ENCODE assay signal across 26 mouse cellular contexts in the genomic region with DNA sequence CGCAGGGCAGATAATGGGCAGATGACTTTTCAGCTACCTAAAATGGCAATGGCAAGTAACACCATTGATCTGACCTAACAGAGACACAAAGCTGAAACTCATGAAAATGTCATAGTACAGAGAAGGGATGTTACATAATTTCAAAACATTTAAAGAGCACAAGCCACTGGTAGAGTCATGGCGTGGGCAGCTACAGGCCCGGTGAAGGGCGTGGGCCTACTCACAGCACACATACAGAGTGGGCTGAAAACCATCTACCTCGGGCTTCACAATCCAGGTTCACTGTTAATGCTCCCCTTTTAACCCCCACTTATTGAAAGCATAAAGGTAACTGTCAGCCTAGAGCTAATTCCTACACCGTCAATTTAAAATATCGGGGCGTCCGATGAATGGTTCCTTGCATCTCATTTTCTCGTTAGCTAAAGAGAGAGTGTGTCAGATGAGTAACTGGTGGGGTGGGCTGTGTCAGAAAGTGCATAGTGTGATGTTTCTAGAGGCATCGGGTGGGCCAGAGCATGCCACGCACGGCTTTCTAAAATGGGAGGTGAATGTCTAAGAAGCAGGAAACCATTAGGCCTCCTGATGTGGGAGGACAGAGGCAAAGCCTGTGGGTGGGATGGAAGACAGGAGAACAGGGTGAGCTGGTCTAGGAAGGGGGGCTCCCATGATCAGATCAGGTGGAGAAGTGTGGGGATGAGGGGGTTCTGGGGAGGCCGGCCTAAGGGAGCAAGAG.
"Had no signal": no experiment of that assay in that cellular context is flagged by ENCODE, and none has a peak within 500 bp of the region (broad histone marks: within the 10 kb centered on the region; RNA-seq: fewer than 3 reads in every experiment).

No protein-coding gene starts in this region.

- H3K27ac ChIP-seq: gastrocnemius, adult 2 months; heart, adult 2 months; heart, embryonic 13.5 days; heart, embryonic 15.5 days; hindbrain, embryonic 10.5 days; hindbrain, embryonic 12.5 days; hindbrain, embryonic 14.5 days; intestine, embryonic 15.5 days; layer of hippocampus, adult 2 months; left cerebral cortex, adult 2 months; limb, embryonic 10.5 days; limb, embryonic 12.5 days; liver, embryonic 13.5 days; liver, embryonic 15.5 days had no signal

- H3K27me3 ChIP-seq: heart, embryonic 13.5 days; heart, embryonic 15.5 days; hindbrain, embryonic 12.5 days; intestine, embryonic 15.5 days; limb, embryonic 12.5 days; liver, embryonic 13.5 days; liver, embryonic 15.5 days had no signal

- DNase-seq: gastrocnemius, adult 2 months; gastrocnemius, postnatal 10 days; gastrocnemius, postnatal 25 days; heart, adult 2 months; heart, postnatal 14 days; heart, postnatal 4 days; kidney, adult 18-20 months; kidney, adult 8-10 months; kidney, postnatal 10 days; kidney, postnatal 25 days; kidney, postnatal 4 days; liver, embryonic 13.5 days had no signal

- ATAC-seq: hindbrain, embryonic 16.5 days; inflammation-experienced regulatory T-cells, adult 6 months; intestine, embryonic 15.5 days; intestine, postnatal 0 days had no signal

- H3K36me3 ChIP-seq: intestine, embryonic 15.5 days had no signal

- H3K9ac ChIP-seq: heart, embryonic 13.5 days; heart, embryonic 15.5 days; hindbrain, embryonic 12.5 days; hindbrain, embryonic 14.5 days; intestine, embryonic 15.5 days; limb, embryonic 12.5 days; liver, embryonic 13.5 days; liver, embryonic 15.5 days had no signal

- H3K4me2 ChIP-seq: heart, embryonic 13.5 days; heart, embryonic 15.5 days; hindbrain, embryonic 12.5 days; hindbrain, embryonic 14.5 days; intestine, embryonic 15.5 days; limb, embryonic 12.5 days; liver, embryonic 13.5 days; liver, embryonic 15.5 days had no signal

- H3K4me3 ChIP-seq: gastrocnemius, adult 2 months; heart, adult 2 months; heart, embryonic 13.5 days; heart, embryonic 15.5 days; hindbrain, embryonic 10.5 days; hindbrain, embryonic 12.5 days; intestine, embryonic 15.5 days; layer of hippocampus, adult 2 months; left cerebral cortex, adult 2 months; limb, embryonic 10.5 days; limb, embryonic 12.5 days; liver, embryonic 13.5 days; liver, embryonic 15.5 days had no signal

- H3K9me3 ChIP-seq: heart, embryonic 13.5 days; heart, embryonic 15.5 days; hindbrain, embryonic 10.5 days; hindbrain, embryonic 12.5 days; intestine, embryonic 15.5 days; limb, embryonic 10.5 days; limb, embryonic 12.5 days; liver, embryonic 13.5 days; liver, embryonic 15.5 days had no signal

- H3K4me1 ChIP-seq: heart, embryonic 13.5 days; heart, embryonic 15.5 days; intestine, embryonic 15.5 days; limb, embryonic 12.5 days; liver, embryonic 13.5 days; liver, embryonic 15.5 days had no signal
